Mouse (Mus musculus) mature B cell (primary cell): Measurements from ENCODE around the gene Pon3.

Experiments used
- in situ Hi-C: fragments of 300-500 bp; cut with MboI; formaldehyde crosslinking; loops from 2 replicates; pipeline ENCODE4 v1.14.3; 2019

The Pon3 gene

DNA sequence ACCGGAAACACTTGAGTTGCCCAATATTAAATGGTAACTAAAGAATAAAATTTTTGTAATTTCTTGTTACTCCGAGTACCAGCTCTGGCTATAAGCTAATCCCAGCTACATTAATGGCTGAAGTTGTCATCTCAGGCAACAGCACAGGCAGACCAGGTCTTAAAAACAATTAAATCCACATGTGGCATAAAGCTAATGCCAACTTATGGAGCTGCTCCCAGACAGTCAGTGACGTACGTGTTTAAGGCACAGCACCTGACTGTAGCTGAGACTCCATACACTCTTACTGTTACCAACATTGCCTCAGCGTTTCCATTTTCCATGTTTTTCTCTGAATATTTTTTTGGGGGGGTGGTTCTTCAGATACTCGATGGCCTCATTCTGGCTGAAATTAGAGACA is 76.9 kb downstream of the Pon3 start:
- in situ Hi-C loops: no loop called here

DNA sequence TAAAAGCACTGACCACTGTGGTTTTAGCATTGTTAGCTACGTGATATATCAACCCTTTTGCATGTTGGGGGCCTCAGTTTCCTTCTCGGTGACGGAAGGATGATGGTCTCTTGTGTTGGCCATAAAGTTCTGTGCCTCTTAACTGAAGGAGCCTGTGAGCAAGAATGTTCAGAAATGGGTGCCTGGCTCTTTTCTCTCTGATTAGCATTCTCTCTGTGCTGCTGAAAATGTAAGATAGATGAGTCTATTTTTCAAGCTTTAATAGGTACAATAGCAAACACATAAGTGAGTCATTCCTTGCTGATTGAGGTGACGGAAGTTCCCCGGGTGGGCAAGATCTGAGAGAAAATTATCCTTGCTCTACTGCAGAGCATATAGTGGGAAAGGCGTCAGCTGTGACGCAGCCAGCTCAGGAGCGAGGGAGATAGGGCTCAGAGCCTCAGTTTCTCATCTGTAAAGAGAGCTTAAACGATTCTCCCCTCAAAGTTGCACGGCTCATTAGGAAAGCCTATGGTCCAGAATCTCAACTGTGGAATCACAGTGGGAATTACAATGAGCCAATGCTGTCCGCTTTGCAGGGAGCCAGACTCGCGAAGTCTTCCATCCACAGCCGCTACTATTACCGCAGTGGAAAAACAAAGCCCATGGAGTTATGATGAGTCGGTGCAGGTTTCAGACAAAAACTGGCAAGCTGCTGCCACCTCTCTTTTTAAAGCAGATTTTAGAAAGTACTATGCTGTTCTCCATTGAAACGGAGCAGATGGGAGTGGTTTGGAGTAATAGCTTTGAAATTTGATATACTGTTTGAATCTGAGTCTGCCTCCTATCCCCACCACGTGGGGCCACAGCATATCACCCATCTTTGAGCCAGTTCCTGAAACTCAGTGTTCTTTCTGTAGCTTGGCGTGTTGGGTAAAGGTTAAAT is 77.9 kb downstream of the Pon3 start:
- in situ Hi-C loops: no loop called here

DNA sequence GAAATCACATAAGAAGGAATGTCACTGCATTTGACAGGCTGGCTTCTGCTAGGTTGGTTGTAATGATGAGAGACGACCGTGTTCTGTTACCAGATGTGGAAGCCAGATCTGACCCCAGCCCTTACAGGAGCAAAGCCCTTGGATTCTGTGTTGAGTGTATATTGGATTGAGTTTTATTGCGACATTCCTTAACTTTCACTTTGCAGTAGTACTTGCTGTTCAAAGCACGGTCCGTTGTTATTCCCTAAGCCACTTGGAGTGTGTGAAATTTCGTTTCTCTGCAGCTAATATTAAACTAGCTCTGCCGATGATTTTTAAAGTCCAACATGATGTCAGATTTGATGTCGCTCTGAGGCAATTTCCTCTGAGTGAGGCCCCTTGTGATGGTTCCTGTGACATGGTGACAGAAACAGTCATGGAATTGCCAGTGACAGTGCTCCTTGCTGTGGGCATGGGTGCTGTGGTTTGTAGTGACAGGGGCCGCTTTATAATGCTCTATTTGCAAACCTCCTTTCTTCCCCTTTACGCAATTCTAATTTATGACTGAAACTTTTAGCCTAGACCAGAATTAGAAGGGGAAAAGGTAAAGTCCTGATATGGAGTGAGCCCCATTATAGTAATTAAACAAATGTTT is 81.8 kb downstream of the Pon3 start:
- in situ Hi-C loops: no loop called here

DNA sequence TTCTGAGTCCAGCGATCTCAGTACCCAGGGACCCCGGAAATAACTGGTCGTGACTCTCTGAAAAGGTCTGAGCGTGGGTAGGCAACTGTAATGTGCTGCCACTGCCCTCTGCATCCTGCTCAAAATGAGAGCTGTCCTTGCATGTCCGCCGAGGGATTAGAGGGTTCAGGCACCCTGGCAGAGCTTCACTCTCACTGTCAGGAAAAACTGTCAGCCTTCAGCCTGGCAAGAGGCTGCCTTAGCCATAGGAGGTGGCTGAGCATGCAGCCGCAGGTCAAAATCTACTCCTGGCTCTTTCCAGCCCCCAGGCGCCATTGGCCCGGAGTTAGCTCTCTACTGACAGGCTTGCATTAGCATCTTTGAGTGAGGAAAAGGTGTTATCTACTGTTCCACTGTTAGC is 83.5 kb downstream of the Pon3 start:
- in situ Hi-C loops: no loop called here

DNA sequence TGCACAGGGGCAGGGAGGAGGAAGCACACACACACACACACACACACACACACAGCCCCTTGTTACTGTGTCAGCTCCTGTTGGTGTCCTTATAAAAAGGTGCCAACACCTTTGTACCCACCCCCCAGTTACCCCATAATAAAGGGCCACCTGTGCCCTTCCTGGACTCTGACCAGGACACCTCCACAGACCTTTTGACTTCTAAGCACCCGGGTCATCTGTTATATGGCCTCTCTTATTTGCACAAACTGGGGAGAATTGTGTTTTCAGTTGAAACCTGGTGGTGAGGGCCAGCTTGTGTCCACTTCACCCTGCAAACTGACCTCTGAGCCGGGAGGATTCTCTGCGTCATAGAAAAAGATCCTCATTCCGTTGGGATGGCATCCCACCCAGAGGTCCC is 84.7 kb downstream of the Pon3 start:
- in situ Hi-C loops: no loop called here
